Mouse (Mus musculus) bone marrow macrophage, adult 2 months (primary cell): ENCODE data around the gene Slc25a34. TPM values are rescaled to one million over a fixed set of nuclear protein-coding genes. Genes with fewer than 3 reads are reported as not detected.

Experiments used
- H3K27ac ChIP-seq: 2 replicates; pipeline ENCODE4 v1.5.1; 2012; ENCODE audit warnings: low read depth, low read length; ENCODE audit not compliant: insufficient read depth
- H3K4me1 ChIP-seq: 2 replicates; pipeline ENCODE4 v1.6.1; 2012; ENCODE audit warnings: low read length; ENCODE audit not compliant: control insufficient read depth, insufficient read depth
- H3K4me3 ChIP-seq: 2 replicates; pipeline ENCODE4 v1.5.1; 2012; ENCODE audit warnings: mild to moderate bottlenecking, low read length, moderate library complexity; ENCODE audit not compliant: insufficient read depth
- CTCF ChIP-seq: IDR thresholded peaks from 2 replicates; pipeline ENCODE4 v1.5.1; 2012; ENCODE audit warnings: low read depth, mild to moderate bottlenecking, low read length, moderate library complexity
- POLR2A ChIP-seq: IDR thresholded peaks from 2 replicates; pipeline ENCODE4 v1.6.1; 2012; ENCODE audit warnings: mild to moderate bottlenecking, low read depth, low read length, borderline replicate concordance
- polyA plus RNA-seq: library from polyadenylated mRNA; stranded (reverse); fragments of >200 nt; gene quantifications from 2 replicates; pipeline ENCODE4 v1.2.4, GENCODE M21; 2012; ENCODE audit not compliant: missing spikeins, insufficient read depth, insufficient read length

Gene Slc25a34
- polyA plus RNA-seq, 1 experiment: 0.48 TPM

GRCm38 (mm10) chr4:141573359-141573966 lies 50.2 kb downstream of the Slc25a34 start:
- peak overlapping the region; percentile 53 for H3K27ac ChIP-seq
- no peak for TF ChIP-seq POLR2A
- no peak for TF ChIP-seq CTCF

GRCm38 (mm10) chr4:141572668-141573358 lies 50.8 kb downstream of the Slc25a34 start:
- Histone ChIP-seq H3K27ac (peak overlapping the region; percentile 53), H3K4me3 (no peak overlapping the region), H3K4me1 (peaks cover 31% of the 10 kb centered on the region)
- TF ChIP-seq POLR2A (no peak), CTCF (no peak)

More at GRCm38 (mm10) chr4:141573359-141573966, 50.2 kb downstream of the Slc25a34 start:
- peaks cover 31% of the 10 kb centered on the region for H3K4me1 ChIP-seq
- no peak overlapping the region for H3K4me3 ChIP-seq

GRCm38 (mm10) chr4:141571934-141572333 lies 51.7 kb downstream of the Slc25a34 start:
- Histone ChIP-seq H3K4me3 (no peak overlapping the region), H3K27ac (no peak overlapping the region), H3K4me1 (peaks cover 31% of the 10 kb centered on the region)
- TF ChIP-seq POLR2A (no peak), CTCF (no peak)

- peaks cover 31% of the 10 kb centered on the region for H3K4me1 ChIP-seq
- TF ChIP-seq POLR2A: no peak
- TF ChIP-seq CTCF: no peak
- no peak overlapping the region for H3K4me3 ChIP-seq
- no peak overlapping the region for H3K27ac ChIP-seq
Measured at GRCm38 (mm10) chr4:141571337-141571739, 52.3 kb downstream of the Slc25a34 start.

GRCm38 (mm10) chr4:141570821-141571220 lies 52.8 kb downstream of the Slc25a34 start:
- TF ChIP-seq POLR2A (no peak), CTCF (no peak)
- peaks cover 31% of the 10 kb centered on the region for H3K4me1 ChIP-seq
- no peak overlapping the region for H3K27ac ChIP-seq
- no peak overlapping the region for H3K4me3 ChIP-seq

GRCm38 (mm10) chr4:141570004-141570403 lies 53.6 kb downstream of the Slc25a34 start:
- no peak for TF ChIP-seq POLR2A
- peaks cover 29% of the 10 kb centered on the region for H3K4me1 ChIP-seq
- no peak overlapping the region for H3K27ac ChIP-seq
- no peak overlapping the region for H3K4me3 ChIP-seq

GRCm38 (mm10) chr4:141568966-141569365 lies 54.7 kb downstream of the Slc25a34 start:
- Histone ChIP-seq H3K4me1 (peaks cover 25% of the 10 kb centered on the region), H3K4me3 (no peak overlapping the region), H3K27ac (no peak overlapping the region)
- TF ChIP-seq CTCF: no peak
- TF ChIP-seq POLR2A: no peak

Other genes starting within 250 kb of the Slc25a34 start
- gene Clcnka, start 225.1 kb downstream of the Slc25a34 start, polyA plus RNA-seq: not detected in 2 replicates
- not detected in 2 replicates for gene Clcnkb, start 207.8 kb downstream of the Slc25a34 start, polyA plus RNA-seq
- not detected in 2 replicates for gene Hspb7, start 203.0 kb downstream of the Slc25a34 start, polyA plus RNA-seq
- not detected in 2 replicates for gene Srarp, start 187.7 kb downstream of the Slc25a34 start, polyA plus RNA-seq
- 12.6 and 16.4 TPM in 2 replicates for gene Zbtb17, start 179.2 kb downstream of the Slc25a34 start, polyA plus RNA-seq
- gene Spen, start 85.2 kb downstream of the Slc25a34 start, polyA plus RNA-seq: 23.6 and 29.2 TPM in 2 replicates
- gene Fblim1, start 17.7 kb downstream of the Slc25a34 start, polyA plus RNA-seq: 60.2 and 65.0 TPM in 2 replicates
- gene Tmem82, start 5.2 kb downstream of the Slc25a34 start, polyA plus RNA-seq: 2.4 and 3.3 TPM in 2 replicates
- gene Plekhm2, start 41.1 kb upstream of the Slc25a34 start, polyA plus RNA-seq: 56.0 and 62.1 TPM in 2 replicates
- gene Rsc1a1, start 61.8 kb upstream of the Slc25a34 start, polyA plus RNA-seq: 5.6 TPM in 1 of 2 replicates, not detected in the other
- gene Ddi2, start 99.6 kb upstream of the Slc25a34 start, polyA plus RNA-seq: 69.5 and 74.4 TPM in 2 replicates
- gene Agmat, start 122.9 kb upstream of the Slc25a34 start, polyA plus RNA-seq: not detected in 2 replicates
- gene Dnajc16, start 167.1 kb upstream of the Slc25a34 start, polyA plus RNA-seq: 11.4 and 12.2 TPM in 2 replicates
- gene Casp9, start 169.8 kb upstream of the Slc25a34 start, polyA plus RNA-seq: 34.2 and 35.1 TPM in 2 replicates
- not detected in 2 replicates for gene Cela2a, start 202.3 kb upstream of the Slc25a34 start, polyA plus RNA-seq
- gene Ctrc, start 222.5 kb upstream of the Slc25a34 start, polyA plus RNA-seq: not detected in 2 replicates